Mouse (Mus musculus) testis, adult 2 months (tissue): Measurements from ENCODE around the gene Psmg3.

Experiments
- CTCF ChIP-seq: fragments of 200-500 bp; IDR thresholded peaks from 2 replicates; pipeline ENCODE4 v1.5.1; 2012; ENCODE audit warnings: low read depth, mild to moderate bottlenecking, inconsistent platforms, low read length, moderate library complexity; ENCODE audit not compliant: control insufficient read depth, insufficient read depth, insufficient replicate concordance
- POLR2A ChIP-seq: fragments of 200-500 bp; IDR thresholded peaks from 2 replicates; pipeline ENCODE4 v1.6.1; 2012; ENCODE audit warnings: low read depth, mild to moderate bottlenecking, inconsistent platforms, low read length, moderate library complexity; ENCODE audit not compliant: control insufficient read depth

DNA sequence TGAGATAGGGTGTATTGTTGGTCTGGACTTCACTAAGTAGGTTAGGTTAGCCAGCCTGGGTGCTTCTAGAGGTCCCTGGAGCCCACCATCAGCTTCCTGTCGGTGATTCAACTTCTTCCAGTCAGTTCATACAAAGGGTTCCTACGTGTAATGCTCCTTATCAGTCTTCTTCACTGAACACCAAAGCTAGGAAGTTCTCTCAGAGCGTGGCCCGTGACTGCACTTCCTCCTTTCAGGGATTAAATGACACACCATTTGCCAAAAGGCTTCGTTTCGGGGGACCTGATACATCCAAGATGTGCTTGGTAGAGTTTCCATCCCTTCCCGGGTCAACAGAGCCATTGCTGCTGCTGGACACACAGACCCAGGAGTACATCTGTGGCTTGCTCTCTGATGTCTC lies 5.4 kb upstream of the Psmg3 start:
- no peak for TF ChIP-seq POLR2A
- TF ChIP-seq CTCF, result no peak
